Mouse (Mus musculus) urinary bladder, postnatal 25 days (tissue): ENCODE results near the gene Apmap.
"Not testable (repeated sequence)": the region's sequence is repeated elsewhere in the genome, so short reads cannot be mapped to it uniquely, and the experiment has no call there.

ENCODE experiments used
- DNase-seq: peaks from one replicate; pipeline ENCODE4 v3.0.0; 2022; ENCODE audit warnings: low spot score

Apmap gene

DNA sequence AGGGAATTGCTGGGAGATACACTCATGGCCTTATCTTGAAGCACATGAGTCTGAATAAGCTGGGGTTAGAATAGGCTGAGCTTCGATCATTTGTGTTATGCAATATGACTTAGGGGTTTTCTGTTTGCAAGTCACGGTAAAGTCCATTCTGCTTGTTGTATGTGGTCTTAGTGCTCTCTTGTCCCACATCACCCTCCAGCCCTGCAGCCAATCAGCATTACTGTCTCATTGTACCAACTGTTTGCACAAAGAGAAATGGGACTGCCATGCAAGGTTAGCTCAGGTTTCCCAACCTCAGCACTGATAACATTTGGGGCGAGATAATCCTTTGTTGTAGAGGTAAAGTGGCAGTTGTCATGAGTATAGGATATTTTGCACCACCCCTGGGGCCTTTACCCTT is 1.7 kb upstream of the Apmap start:
- no peak for DNase-seq

DNA sequence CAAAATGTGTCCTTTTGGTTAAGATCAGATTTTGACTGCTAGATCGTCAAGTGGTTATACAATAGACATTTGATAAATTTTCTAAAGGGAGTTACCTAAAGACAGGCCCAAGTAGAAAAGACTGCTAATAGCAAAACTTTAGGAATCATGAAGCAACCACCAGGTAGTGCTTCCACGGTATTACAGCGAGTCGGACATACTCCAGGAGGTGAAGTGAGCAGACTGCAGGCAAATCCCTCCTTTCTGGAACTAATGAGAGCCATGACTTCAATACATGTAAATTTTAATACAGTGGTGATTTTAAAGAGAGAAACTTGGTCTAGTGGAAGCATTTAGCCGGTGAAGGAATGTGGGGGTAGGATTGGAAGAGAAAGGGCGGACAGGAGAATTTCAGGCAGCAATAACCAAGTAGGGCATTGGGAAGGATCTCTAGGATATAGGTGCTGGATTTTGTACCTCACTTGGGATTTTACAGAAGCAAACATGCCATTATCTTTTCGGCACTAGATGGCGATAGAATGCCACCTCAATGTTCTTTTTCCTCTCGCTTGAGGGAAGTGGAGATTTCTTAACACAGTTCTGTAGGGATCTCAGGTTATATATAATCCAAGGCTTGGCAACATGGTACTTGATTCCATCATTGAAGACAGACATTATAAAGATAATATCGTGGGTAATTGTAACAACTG is 649 bp upstream of the Apmap start:
- DNase-seq = peak; percentile 9

DNA sequence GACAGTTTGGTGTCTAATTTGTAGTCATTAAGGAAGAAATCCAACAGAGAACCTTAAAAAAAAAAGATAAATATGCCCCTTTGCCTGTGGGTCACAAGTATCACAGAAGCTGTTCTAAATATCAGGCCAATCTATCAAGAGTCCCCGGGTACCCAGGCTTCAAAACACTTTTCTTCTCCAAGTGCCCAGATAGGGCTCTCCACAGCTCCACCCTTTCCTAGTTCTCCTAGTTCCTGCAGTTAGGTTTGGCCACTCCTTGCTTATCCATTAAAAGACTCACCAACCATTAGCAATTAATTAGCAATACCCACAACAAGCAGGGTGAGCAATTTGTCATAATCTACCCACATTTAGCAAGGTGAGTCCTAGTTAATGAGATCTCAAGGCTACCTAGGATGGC is 1.3 kb downstream of the Apmap start:
- DNase-seq = no peak

DNA sequence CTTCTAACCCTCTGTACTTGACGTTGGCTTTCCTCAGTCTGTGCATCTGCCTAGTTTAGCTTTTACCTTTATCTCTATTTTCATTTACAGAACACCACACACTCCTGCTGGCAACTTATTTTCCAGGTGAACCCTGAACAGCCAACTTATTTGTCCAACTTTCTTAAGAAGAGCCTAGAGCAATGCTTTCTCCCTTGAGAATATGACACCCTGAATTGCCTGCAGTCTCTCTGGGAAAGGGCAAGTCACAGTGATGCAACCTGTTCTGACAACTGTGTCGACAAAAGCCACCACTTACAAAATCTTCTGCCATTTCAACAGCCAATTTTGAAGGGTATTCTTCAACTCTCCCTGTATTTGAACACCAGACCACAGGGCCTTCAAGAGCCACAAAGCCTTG is 3.6 kb downstream of the Apmap start:
- no peak for DNase-seq

DNA sequence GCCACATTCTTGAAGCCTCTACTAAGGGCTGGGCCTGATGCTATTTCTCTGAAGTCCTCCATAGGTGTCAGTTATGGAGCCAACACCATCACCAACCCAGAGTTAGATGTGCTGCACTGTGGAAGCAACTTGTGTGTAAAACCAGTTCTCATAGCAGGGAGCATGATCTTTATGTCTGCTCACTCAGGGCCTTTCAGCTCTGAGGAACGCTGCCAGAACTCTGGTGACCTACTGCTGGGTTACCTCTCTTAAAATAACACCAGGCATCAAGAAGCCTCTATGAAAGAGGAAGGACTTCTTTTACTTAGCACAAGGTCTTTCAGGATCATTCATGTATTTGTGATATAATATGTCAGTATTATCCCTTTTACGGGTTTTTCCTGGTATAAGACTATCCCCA is 6.2 kb downstream of the Apmap start:
- no peak for DNase-seq

DNA sequence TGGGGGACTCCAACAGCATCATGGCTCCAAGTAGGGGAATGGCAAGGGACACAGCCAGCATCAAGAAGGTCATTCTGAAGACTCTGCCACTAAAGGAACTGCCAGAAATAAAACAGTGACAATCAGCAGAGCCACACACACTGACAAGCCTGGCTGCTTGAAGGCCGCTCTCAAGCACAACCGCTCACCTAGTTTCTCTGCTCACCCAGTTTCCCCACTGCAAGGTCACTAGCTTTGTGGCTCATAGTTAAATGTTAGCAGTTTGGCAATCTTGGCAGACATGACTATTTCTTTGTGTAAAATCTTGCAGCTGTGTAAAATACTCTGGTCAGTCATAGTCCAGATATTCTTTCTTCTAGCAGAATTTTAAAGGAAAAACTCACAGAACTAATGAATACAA is 8.1 kb downstream of the Apmap start:
- no peak for DNase-seq

DNA sequence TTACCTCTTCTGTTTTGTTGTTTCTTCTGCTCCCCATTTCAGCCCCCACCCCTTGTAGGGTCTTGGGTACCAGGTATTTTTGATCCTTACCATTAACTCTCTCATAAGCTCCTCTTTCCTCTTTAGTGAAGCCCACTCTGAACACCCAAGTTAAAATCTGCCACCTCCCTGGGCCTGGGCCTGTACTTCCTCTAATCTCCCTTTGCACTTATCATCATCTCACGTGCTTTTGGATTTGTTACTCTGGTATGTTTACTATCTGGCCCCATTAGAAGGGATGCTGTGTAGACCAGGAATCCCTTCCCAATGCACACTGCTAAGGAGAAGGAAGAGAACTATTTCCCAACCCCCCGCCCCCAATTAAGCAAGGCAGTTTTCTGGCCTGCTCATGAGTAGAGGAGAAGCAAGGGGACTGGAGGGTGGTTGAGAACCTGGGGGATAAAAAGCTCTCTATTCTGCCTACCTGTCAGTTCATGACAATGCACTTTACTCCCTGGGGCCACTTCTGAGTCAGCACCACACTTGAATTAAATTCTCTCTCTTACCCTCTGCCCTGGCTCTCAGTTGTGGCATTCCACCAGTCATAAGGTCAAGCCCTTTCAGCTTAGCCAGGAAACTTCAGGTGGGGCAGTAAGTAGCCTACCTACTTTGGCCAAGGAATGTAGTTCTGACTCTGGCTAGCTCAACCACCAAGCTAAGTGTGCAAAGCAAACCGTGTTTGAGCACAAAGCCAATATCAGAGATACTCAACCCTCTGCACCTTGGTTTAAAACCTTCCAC is 12.8 kb downstream of the Apmap start:
- DNase-seq = no peak

DNA sequence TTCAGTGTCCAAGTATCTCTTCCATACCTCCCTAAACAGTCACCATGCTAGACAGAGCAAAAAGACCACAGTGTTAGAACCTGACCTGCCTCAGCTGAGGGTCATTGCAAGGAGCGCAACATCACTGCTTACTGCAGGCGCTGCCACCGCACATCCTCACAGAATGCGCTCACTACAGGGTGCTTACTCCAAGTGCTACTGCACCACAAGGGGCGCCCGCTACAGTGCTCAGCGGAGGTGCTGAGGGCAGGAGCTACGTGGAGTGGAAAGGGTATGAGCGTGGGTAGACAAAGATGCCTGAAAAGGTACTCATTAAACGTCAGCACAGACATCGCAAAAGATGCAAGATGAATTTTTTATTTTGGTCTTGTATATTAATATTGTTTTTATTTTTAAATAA is 19.3 kb downstream of the Apmap start:
- no peak for DNase-seq

DNA sequence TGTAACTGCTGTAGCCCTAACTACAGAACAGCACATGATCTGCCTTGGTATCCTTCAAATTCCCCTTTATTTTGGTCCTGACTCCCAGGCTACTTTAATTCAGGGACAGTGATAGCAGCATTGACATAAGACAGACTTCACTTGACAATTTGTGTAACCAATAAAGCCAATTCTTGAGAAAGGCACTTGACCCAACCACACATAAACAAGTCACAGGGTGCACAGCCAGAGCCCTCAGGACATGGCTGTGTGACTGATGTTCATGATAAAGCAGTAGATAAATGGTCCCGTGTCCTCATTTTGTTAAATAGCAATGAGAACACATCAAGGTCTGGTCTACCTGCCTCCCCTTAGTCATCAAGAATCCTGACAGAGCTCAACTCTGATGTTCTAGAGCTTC is 28.7 kb downstream of the Apmap start:
- no peak for DNase-seq

DNA sequence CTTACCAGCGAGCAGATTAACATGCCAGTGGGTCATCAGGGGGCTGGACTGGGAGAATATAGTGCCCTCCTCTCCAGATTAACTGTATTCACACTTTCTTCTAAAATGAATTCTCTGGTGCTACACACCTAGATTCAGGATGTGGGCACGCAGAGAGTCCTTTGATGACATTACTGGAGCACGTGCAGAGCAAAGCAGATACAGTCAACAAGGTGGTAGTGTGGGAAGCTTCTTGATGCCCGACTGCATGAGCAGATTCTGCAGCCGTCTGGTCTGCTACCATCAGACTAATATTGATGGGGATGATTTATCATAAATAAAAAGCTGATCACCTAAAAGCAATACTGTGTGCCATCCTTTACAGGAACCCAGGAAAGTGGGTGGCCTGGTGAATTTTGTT is 29.8 kb downstream of the Apmap start:
- no peak for DNase-seq

DNA sequence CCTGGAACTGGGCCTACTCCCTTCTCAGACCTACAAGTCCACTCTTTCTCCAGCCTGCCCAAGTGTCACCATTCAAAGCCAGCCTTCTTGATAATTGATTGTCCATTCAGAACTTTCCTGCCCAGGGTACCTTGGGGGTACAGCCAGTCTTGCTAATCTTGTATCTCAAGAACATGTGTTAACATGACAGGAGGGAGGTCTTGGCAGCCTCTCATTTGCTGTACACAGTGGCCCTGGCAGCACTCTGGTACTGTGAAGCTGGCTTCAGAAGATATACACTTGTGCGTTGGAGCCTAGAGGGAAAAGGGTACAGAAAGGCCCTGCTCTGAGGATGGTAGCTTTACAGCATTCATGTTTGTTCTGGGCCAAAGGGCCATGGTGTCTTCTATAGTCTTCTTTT is 32.1 kb downstream of the Apmap start:
- DNase-seq = no peak

DNA sequence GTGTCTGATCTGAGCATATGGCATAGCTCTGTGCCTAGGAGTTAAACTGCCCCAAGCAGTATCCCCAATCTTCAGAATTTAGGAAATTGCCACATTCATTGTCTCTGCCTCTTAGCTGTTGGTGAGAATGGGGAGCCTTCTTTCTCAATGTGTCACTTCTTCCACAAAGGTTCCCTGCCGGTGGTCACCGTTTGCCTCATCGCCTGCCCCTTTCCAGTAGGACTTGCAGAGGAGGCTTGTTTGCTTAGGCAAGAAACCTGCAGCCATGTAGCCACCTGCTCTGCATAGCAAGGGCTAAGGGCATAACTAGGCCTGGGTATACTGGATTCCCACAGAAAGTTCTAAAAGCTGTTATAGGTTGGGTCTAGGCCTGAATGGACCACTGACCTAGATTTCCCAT is 35.9 kb downstream of the Apmap start:
- no peak for DNase-seq

DNA sequence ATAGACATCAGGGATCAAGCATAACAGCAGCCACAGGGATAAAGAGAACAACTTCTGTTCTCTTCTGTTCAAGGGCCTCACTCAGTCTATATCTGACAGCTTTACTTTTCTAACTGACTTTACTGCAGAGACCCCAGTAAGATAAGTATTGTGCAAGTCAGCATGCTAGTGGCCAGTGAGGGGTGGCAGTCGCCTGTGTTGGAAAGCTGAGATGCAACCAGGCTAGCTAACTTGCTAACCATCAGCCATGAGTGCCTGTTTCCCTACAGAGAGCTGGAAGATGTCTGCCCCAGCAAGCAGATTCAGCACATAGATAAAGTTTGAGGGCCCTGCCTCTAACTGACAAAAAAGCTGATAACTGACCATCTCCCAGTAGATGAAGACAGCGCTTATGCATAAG is 37.6 kb downstream of the Apmap start:
- DNase-seq = no peak

DNA sequence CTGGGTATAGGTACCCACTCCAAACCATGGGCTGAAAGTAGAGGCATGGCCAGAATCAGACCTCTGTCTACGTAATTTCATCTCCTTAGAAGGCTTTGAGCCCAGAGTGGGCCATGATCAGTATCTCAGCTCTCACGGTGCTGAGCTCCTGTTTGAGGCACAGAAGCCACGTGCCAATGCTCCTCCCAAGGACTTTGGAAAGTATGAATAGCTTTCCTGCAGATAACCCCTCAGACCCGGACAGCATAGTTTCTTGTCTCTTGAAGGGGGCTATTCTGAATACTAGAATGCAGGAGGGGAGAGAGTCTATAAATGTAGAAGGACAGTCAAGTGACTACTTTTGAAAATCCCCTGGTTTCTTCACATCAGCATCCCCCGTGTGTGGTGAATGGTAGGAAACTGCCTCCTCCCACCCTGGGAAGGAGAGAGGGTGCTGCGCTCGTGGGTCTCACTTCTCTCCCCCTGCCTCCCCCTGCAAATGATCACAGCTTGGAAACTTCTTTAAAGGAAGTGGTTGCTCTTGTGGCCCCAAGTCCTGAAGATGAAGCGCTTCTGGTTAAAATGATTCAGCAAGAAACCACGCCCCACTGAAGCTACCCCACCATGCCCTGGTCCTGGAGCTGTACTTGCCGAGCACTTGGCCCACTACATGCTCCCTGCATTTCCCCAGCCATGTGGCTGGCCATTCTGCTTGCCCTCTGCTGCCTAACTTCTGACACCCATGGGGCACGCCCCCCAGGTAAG is 38.3 kb downstream of the Apmap start, which contains the start of gene Cst7:
Cst7 (plus strand) TSS at position 569 of the 744 bp plus-strand sequence.
- no peak for DNase-seq

DNA sequence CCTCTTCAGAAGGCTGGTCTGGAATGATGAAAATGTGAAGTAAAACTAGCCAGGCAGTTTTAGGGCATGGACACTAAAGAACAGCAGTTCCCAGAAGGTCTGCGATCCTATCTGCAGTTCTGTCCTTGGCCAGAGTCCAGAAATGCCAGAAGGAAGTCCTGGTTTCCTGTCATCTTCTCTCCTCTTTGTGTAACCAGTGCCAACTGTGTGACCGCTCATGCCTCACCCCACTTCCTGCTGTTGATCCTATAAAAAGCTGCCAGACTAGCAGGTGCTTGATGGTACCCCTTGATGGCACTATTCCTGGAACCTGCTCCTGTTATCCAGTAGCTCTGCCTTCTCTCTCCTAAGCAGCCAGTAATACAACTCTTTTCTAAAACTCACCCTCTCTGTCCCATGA is 41.3 kb downstream of the Apmap start:
- no peak for DNase-seq

DNA sequence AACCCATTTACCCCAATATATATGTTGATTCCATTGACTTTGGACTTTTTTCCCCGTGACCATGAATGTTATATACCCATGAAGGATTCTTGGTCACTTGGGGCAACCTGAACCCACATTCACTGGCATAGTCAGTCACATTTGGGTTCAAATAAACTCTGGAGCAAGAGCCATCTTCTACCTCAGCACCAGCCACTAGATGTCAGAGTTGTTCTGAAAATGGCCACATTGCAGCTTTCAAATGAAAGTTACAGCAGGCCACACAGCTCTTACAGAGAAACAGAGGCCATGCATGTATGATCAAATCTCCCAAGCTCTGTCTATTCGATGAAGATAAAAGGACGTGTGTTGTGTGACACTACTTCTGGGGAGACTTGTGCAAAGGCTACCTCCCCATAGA is 49.8 kb downstream of the Apmap start:
- DNase-seq = no peak

DNA sequence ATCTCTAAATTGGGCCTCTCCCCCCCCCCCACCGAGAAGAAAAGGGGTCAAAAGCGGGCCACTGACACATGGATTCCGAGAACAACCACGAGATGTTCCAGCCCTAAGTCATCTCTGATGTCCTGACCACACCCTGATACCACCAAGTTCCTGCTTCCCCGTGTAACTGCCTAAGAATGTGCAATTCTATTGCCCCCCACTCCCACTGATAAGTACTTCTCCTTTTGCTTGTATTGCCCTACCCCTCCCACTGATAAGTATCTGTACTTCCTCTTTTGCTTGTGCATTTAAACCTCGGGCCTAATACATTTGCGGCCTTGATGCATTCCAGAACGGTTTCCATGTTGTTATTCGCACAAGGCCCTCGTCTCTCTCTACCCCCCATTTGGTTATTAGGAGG is 58.8 kb downstream of the Apmap start:
- not testable (repeated sequence) for DNase-seq
